Mouse (Mus musculus): ENCODE measurements around the gene Vwa7. TPM values are rescaled to one million over a fixed set of nuclear protein-coding genes. Genes with fewer than 3 reads are reported as not detected.
A peak's percentile ranks its signal among the peaks of the same experiment; 100 is the strongest.
"Not testable (repeated sequence)": the region's sequence is repeated elsewhere in the genome, so short reads cannot be mapped to it uniquely, and the experiment has no call there.

Vwa7 gene
- total RNA-seq, 2 experiments from 2014 or later, result 0.53 to 0.59 TPM

- peak; percentile 88 to 93 for DNase-seq
Measured at GRCm38 (mm10) chr17:35021163-35021808, 4.9 kb downstream of the Vwa7 start.

DNA sequence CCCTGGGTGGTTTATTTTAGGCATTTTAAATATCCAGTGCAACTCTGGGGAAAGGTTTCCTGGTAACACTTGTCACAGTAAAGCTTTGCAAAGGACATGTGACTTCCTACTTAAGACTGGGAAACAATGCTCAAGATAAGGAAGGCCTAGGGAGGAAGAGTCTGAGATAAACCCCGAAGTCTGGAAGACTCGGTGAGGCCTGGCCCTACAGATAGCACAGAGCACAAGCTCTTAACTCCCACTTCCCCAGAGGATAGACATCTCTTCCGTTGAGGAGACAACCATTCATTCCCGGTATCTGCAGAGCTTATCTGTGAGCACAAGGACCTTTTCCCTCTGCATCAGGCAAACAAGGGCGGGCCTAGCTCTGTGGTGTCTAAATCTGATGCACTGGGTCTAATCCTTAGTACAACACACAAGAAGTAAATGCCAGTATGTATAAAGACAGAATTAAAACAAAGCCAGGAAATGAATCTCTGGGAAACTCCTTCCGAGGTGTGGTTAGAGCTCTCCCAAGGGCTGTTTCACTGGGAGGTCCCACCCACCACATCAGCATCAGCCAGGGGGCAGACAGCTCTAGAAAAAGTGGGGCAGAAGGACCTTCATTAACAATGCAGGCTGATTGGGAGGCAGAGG is 5.6 kb downstream of the Vwa7 start:
- peak in 1 of 2 experiments; percentile 30 for DNase-seq

DNA sequence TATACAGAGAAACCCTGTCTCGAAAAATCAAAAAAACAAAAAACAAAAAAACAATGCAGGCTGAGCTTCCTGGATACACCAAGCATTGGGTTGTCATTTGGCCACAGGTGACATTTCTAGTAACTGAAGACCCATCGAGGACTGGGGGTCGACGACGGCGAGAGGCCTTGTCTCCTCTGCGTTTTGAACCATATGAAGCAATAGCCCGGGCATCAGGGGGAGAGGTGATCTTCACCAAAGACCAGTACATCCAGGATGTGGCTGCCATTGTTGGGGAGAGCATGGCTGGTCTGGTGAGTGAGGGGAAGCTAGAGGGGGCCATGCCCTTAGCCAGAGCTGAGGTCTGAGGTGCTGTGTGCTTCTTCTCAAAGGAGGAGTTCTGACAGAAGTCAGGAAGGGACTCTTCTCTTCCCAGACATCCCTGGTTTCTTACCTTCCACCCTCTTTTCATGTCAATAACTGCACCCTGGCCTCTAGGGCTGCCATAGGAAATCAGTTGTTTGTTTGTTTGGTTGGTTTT is 6.2 kb downstream of the Vwa7 start:
- DNase-seq, result no peak

DNA sequence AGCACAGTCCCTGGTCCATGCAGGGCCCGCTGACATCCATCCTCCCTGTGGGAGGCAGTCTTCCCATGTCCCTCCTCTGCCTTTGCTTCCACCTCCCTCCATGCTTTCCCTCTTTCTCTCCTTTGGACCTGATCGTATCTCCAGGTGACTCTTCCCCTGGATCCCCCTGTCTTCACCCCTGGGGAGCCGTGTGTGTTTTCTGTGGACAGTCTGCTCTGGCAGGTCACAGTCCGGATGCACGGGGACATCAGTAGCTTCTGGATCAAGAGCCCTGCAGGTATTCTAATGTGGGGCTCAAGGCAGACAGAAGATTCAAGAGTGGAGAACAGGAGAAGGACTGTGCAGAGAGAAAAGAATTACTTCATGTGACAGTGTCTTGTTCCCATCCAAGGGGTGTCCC is 6.8 kb downstream of the Vwa7 start:
- no peak for DNase-seq

GRCm38 (mm10) chr17:35023756-35024155 is 7.4 kb downstream of the Vwa7 start:
- no peak for DNase-seq

GRCm38 (mm10) chr17:35024261-35024660 is 7.9 kb downstream of the Vwa7 start:
- DNase-seq, result no peak

DNA sequence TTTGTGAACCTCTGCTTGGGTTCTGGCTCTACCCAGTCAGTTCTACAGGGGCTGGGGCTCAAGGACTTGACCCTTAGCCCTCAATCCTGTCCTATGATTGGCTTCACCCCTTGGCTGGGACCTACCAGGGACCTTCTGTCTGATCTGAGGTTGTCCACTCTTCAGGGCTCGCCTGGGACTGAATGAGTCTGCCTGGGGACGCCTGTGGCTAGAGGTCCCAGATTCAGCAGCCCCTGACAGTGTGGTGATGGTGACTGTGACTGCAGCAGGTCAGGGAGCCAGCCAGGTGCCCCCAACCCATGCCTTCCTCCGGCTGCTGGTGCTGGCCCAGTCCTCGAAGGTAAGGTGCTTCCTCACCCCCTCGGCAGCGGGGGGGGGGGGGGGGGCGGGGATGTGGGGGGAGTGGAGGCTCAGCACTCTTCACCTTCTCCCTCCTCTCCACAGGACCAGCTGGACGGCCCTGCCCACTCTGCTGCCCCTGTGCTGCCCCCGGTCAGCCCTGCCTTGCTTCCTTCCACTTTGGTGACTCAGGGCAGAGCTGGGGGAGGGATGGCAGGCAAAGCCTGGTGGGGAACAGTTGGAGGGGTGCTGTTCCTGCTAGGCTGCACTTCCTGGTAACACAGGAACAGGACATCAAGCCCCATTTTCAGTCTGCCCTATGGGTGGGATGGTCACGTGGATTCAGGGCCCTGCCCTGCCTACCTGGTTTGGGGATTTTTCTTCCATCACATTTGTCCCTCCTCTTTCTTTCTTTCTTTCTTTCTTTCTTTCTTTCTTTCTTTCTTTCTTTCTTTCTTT is 8.5 kb downstream of the Vwa7 start:
- no peak for DNase-seq

DNA sequence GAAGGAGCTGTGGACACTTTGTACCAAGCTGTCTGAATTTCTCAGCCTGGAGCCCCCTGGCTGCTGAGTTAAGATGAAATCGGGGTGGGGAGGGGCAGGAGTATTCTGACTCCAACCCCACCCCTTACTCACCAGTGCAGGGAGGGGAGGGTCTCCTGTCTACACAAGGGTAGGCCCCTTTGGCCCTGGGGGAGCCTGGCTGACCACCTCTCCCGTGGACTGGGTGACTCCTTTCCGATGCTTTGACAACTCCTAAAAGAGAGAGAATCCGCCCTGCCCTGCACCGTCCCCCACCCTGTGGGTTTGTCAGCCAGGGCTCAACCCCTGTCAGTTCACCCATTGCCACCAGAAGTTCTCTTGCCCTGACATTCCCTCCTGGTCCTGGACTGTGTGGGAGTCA is 9.8 kb downstream of the Vwa7 start:
- no peak for DNase-seq

DNA sequence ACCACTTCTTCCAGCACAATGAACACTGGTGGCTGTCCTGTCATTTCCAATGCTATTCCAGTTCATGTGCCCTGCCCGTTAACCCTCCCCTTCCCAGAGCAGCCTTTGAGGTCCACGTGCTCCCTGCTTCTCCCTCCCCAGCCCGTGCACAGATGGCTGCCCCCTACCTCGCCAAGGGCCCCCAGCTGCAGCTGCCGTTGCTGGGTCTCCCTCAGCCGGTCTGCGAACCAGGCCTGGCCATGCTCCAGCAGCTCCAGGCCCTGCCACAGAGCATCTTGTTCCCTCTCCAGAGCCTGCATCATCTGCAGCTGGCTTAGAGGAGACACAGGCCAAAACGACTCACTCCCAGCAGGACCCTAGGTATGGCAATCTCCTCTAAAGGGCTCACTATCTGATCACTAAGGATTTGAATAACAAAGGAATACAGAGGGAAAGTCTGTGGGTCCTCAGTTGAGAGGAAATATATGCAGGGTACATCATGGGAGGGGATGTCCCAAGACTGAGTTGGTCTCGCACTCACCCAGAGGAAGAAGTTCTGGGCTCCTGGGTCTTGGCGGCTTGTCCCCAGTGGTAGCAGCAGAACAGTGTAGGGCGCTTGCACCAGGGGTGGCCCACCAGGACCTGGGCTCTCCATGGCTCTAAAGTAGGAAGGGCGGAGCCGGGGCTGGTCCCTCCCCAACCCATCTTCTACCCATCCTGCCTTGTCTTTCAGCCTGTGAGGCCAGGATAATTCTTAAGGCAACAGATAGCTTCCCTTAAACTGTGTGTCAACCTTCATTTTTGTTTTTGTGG is 11.1 kb downstream of the Vwa7 start, which contains the start of gene Sapcd1:
Gene Sapcd1, minus strand, starts transcription at position 740 of the 792 bp plus-strand sequence.
- no peak for DNase-seq

DNA sequence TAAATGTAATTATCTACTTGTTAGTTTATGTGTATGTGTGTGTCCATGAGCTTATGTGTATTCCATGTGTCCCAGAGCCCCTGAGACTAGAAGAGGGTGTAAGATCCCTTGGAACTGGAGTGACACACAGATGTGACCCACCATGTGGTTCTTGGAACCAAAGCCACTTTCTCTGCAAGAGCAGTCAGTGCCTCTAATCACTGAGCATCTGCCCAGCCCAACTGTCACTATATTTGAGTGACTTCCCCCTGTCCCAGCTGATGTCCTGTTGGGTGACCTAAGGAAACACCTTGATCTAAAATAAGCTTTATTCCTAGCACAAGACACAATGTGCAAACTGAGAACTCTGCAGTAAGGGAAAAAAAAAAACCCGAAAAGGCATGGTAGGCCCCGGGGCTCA is 11.9 kb downstream of the Vwa7 start:
- DNase-seq, result no peak

DNA sequence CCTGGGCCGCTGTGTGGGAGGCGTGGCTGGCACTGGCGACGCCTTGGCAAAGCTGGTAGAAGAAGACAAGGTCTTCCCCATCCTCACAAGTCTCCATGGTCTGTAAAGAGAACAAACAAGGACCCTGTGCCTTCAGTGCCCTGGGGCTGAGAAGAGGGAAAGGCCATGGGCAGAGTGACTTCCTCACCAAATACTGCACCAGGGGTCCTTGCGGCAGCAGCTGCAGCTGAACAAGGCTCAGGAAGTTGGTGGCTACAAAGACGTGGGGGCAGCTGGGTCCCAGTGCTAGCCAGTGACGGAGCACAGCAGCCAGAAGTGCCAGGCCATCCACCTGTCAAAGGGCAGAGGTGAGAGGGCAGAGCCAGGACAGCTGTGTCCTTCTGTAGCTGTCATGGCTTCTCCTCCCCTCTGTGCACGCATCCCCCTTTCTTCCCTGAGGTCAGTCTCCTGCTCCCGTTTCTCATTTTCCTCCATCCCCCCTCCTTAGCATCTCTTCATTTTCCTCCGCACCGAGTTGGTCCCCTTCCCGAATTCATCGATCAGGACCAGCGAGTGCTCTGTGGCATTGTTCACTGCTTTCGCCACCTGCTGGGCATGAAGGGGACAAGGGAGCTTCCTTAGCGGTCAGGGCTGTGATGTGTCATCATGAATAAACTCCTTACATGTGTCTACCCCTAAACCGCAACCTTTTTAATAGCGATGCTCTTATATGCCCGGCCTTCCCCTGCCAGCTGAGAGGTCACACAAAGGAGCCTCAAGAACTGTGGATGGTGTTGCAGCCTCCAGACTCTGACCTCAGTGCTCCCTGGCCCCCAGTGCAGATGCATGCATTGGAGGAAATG is 13.5 kb downstream of the Vwa7 start:
- DNase-seq, result peak in 1 of 2 experiments; percentile 40

- DNase-seq, result no peak
Measured at GRCm38 (mm10) chr17:35031272-35031671, 14.9 kb downstream of the Vwa7 start.

- DNase-seq, result no peak
Measured at GRCm38 (mm10) chr17:35031880-35032279, 15.5 kb downstream of the Vwa7 start.

DNA sequence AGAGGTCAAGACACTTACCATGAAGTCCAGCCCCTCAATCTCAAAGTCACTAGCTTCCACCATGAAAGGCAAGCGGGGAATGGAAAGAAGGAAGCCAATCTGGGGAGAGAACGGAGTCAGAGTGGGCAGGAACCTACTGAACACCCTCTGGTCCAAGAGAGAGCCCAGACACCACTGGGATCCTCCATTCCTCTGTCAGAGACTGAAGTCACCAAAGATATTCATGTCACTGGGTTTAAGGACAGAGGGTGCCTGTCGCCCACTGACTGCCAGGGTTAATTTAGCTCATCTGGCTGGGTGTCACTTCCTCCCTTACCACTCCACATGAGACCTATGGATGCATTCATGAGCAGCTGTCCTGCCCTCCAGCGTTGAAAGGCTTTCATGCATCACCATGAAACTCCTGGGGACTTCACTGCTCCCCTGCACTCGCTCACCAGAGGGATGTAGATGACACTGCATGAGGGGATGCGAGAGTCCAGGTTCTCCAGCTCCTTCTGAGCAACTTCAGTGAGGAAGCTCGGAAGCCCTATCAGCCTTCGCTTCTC is 16.0 kb downstream of the Vwa7 start:
- DNase-seq, result no peak

DNA sequence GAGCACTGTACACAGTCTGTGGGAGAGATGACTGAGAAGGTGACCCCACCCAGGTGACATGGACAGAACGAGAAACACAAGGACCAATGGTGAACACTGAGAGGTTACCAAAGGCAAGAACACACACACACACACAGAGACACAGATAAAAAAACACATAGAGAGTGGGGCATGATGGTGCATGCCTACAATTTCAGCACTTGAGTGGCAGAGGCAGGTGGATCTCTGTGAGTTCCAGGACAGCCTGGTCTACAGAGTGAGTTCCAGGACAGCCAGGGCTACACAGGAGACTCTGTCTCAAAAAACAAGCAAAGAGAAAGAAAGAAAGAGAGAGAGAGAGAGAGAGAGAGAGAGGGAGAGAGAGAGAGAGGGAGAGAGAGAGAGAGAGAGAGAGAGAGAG is 17.3 kb downstream of the Vwa7 start:
- not testable (repeated sequence) for DNase-seq

DNA sequence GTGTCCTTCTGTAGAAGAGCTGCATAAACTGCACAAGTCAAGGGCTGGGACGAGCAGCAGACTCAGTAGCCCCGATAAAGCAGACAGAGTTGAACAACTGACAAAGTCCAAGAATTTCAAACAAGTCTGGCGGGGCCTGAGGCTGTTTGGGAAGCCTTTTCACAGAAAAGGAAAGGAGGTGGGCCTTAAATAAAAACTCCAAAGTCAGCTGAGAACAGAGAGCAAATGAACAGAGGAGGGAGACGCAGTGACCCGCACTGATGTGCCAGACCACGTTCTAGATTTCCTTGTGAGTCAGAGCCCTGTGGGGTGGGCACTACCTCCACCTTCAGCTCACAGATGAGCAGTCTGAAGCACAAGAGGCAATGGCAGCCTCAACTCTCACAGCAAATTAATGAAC is 18.5 kb downstream of the Vwa7 start:
- no peak for DNase-seq

DNA sequence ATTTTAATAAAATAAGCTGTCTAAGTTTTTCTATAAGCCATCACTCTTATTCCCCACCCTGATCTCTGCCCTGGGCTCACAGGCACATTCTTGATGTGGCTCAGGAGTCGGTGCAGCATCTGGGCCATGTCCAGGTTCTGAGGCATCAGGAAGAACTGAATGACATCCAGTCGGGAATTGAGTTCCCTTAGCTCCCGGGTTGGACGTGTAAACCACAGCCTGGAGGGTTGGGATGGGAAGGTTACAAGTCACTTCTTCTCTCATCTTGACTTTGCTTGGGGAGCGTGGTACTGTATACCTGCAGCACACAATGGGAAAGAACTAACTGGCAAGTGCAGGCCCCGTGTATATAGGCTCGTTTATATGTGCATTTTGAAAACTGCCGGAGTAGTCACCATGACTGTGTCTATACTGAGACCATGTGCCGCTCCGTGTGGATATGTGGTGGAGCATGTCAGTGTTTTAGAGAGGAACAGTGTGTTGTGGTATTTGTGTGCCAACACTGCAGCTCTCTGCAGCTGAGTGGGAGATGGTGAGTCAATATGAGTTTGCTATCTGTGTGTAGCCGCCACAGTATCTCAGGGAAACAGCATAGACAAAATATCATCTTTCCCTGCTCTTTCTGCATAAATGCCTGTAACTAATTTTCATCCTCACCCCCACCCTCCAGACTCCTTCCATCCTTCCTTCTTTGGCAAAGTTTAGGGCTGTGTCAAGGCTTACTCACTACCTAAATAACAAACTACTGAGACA is 22.9 kb downstream of the Vwa7 start:
- no peak for DNase-seq

GRCm38 (mm10) chr17:35043794-35044193 is 27.4 kb downstream of the Vwa7 start:
- no peak for DNase-seq

DNA sequence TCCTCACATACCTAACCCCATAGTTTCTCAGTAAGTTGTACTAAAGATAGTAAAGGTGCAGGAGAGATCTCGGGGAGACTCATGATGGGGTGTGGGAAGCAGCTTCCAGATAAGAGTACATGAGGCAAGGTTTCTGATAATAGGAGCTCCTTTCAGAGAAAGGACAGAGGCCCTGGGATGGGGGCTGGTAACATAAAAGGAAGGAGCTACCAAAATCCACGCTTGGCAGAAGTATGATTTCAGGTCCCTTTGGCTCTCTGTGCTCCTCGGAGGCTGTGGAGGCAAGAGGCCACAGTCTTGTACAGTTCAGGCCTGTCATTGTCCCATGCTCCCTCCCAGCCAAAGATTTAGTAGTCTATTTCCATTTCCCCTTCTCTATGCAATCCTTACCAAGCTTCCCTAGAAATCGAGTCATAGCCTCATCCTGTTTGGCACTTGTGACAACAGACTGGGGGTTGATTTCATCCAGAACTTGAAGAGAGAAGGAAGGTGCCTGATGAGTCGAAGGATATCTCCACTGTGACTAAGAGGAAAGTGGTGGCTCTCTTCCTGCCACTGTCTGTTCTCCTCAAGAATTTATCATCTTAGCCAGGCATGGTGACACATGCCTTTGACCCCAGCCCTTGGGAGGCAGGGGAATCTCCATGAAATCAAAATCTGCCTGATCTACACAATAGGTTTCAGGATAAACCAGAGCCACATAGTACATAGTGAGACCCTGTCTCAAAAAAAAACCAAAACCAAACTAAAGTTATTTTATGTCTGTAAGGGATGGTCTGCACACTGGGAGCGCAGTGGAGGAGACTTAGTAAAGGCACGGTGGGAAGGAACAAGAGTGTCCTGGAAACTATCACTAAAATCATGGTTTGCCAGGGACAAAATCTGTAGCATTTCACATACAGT is 28.8 kb downstream of the Vwa7 start:
- DNase-seq, result no peak

All from adrenal gland, postnatal 36 days (tissue).